Mouse (Mus musculus) ZHBTc4 (cell line): Measurements from ENCODE around the gene Prl8a1.

Experiments used
- DNase-seq: peaks from one replicate; pipeline ENCODE4 v3.0.0-alpha.2; 2011; ENCODE audit warnings: low read depth, low spot score

Prl8a1 gene

GRCm38 (mm10) chr13:27582071-27582470 is at the start of gene Prl8a1:
Gene Prl8a1, minus strand, starts transcription at chr13:27582171.
- DNase-seq = no peak

GRCm38 (mm10) chr13:27610482-27610881 is 28.5 kb upstream of the Prl8a1 start, which contains the start of gene Prl7b1:
Gene Prl7b1, minus strand, starts transcription at chr13:27610582.
- DNase-seq = no peak

- DNase-seq = no peak
These were observed 17.5 kb downstream of the Prl8a1 start, which contains the start of gene Prl8a9 for GRCm38 (mm10) chr13:27564506-27564905. Gene Prl8a9, minus strand, starts transcription at chr13:27564606.

- DNase-seq = no peak
These were observed 28.6 kb downstream of the Prl8a1 start for GRCm38 (mm10) chr13:27553336-27553735.
